Mouse (Mus musculus): ENCODE measurements around the gene Nlrp1b. TPM values are rescaled to one million over a fixed set of nuclear protein-coding genes. Genes with fewer than 3 reads are reported as not detected.

Gene Nlrp1b
- polyA plus RNA-seq, 1 experiment from 2014 or later: not detected

DNA sequence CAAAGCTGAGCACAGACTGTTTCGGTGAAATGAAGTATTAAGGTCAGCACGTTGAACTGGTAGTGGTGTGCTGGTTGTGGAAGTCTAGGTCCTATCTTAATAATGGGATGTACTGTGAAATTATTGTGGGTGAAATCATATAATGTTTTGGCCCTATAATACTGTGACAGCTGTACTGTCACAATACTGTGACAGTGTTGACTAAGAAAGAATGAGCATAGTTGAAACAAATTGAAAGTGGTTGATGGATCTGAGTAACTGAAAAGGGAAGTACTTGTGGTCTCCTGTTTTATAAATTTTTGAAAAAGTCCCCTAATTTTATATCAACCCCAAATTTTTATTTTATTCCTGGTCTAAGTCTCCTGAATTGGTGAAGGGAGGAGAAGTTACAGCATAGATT is 123.4 kb downstream of the Nlrp1b start:
- ATAC-seq (ENCODE audit: low FRiP score): no peak
- Histone ChIP-seq H3K27me3 (no peaks in the 10 kb centered on the region), H3K9ac (no peak overlapping the region), H3K4me1 (no peaks in the 10 kb centered on the region), H3K4me3 (replicated peaks) (no peak overlapping the region), H3K9me3 (no peaks in the 10 kb centered on the region), H3K36me3 (replicated peaks) (no peaks in the 10 kb centered on the region), H3K4me2 (no peak overlapping the region), H3K27ac (no peak overlapping the region)
- 73% methylated on average over 2 of the region's 2 CpGs for WGBS

DNA sequence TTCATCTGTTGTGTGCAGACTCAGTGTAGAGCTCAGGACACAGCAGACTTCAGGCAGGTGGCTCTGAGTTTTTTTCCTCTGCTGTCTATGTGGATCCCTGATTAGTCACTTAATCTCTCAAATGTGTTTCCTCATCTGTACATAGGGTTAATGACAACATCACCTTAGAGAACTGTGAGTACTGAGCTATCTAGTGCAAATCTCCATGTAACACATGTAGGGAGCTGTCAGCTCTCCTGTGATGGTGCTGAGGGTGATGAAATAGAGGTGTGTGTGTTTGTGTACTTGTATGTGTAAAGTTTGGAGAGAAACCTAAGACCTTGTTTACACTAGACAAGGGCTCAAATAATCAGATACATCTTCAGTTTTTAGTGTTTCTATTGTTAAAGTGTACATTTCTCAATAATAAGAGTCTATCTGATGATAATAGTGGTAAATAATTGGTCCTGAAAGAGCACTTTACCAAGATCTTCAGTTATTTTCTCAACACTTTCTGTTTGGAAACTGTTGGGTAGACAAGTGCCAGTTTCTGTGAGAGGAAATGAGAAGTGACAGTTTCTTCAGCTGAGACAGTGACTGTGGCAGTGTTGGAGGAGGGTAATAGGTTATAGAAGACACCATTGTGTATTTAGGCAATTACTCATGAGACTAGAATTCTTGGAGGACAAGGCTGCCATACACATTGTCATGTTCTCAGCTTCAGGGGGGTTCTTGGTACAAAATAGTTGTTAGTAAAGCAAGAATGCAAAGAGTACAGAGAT is 124.1 kb downstream of the Nlrp1b start:
- H3K36me3 ChIP-seq (replicated peaks): no peaks in the 10 kb centered on the region
- no peak overlapping the region for H3K4me3 ChIP-seq (replicated peaks)
- no peak overlapping the region for H3K9ac ChIP-seq
- H3K27me3 ChIP-seq: no peaks in the 10 kb centered on the region
- no peak overlapping the region for H3K4me2 ChIP-seq
- no peak overlapping the region for H3K27ac ChIP-seq
- no peaks in the 10 kb centered on the region for H3K9me3 ChIP-seq
- ATAC-seq (ENCODE audit: low FRiP score): no peak
- H3K4me1 ChIP-seq: no peaks in the 10 kb centered on the region

DNA sequence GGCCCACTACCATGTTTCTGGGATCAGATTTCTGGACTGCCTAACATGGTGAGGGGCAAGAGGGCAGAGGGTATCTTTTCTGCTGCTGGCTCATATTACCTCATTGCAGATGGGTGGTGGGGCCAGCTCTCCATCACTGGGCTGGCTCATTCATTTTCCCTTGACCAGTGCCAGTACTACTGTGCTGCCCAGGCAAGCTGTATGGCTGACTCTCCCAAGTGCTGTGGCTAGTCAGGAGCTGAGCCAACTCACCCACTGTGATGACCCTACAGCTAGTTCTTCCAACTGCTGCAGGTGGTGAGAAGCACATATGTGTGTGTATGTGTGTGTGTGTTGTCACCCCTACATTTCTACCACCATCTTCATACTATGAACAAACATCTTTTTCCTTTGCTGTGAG is 126.6 kb downstream of the Nlrp1b start:
- no peaks in the 10 kb centered on the region for H3K27me3 ChIP-seq
- ATAC-seq (ENCODE audit: low FRiP score): no peak
- no peaks in the 10 kb centered on the region for H3K36me3 ChIP-seq (replicated peaks)
- H3K4me1 ChIP-seq: no peaks in the 10 kb centered on the region
- no peak overlapping the region for H3K4me2 ChIP-seq
- no peak overlapping the region for H3K27ac ChIP-seq
- no peak overlapping the region for H3K9ac ChIP-seq
- H3K9me3 ChIP-seq: no peaks in the 10 kb centered on the region
- H3K4me3 ChIP-seq (replicated peaks): no peak overlapping the region

Other genes starting within 250 kb of the Nlrp1b start
- gene C1qbp, start 247.7 kb downstream of the Nlrp1b start, polyA plus RNA-seq (2016; fragmentation: Nextera tagmentation; extraction: Ambion mirVana): 249 and 252 TPM in 2 replicates
- 20.9 and 22.3 TPM in 2 replicates for gene Dhx33, start 226.3 kb downstream of the Nlrp1b start, polyA plus RNA-seq (2016; fragmentation: Nextera tagmentation; extraction: Ambion mirVana)
- gene Mis12, start 211.1 kb downstream of the Nlrp1b start, polyA plus RNA-seq (2016; fragmentation: Nextera tagmentation; extraction: Ambion mirVana): 60.7 and 66.1 TPM in 2 replicates
- gene Derl2, start 210.9 kb downstream of the Nlrp1b start, polyA plus RNA-seq (2016; fragmentation: Nextera tagmentation; extraction: Ambion mirVana): 43.5 and 46.2 TPM in 2 replicates
- 321 and 327 TPM in 2 replicates for gene 6330403K07Rik, start 197.2 kb downstream of the Nlrp1b start, polyA plus RNA-seq (2016; fragmentation: Nextera tagmentation; extraction: Ambion mirVana)
- gene Nlrp1a, start 86.0 kb downstream of the Nlrp1b start, polyA plus RNA-seq (2016; fragmentation: Nextera tagmentation; extraction: Ambion mirVana): 0.09 TPM in 1 of 2 replicates, not detected in the other

Data from forebrain, embryonic 12.5 days (tissue).